Mouse (Mus musculus): ENCODE data around the gene Thtpa. TPM values are rescaled to one million over a fixed set of nuclear protein-coding genes. Genes with fewer than 3 reads are reported as not detected.

Thtpa gene
- 2.6 and 2.8 TPM in 2 replicates for polyA plus RNA-seq (2012; rRNA removed)

GRCm38 (mm10) chr14:55094704-55095231, at the start of gene Thtpa:
Thtpa (plus strand) TSS chr14:55094784.

GRCm38 (mm10) chr14:55092011-55092577, 2.5 kb upstream of the Thtpa start, which contains the start of gene Zfhx2:
Zfhx2 (minus strand) TSS chr14:55092324.

GRCm38 (mm10) chr14:55105836-55106809, 11.5 kb downstream of the Thtpa start, which contains the start of gene Ap1g2:
Ap1g2 (minus strand) TSS chr14:55106593.

GRCm38 (mm10) chr14:55116425-55117200, 22.0 kb downstream of the Thtpa start, which contains the start of gene Jph4:
Jph4 (minus strand) TSS chr14:55116935.

Other genes with a start within 250 kb of the Thtpa start
- gene Homez, start 223.8 kb upstream of the Thtpa start, polyA plus RNA-seq (2012; rRNA removed), result 1.6 and 1.7 TPM in 2 replicates
- 7.0 and 8.5 TPM in 2 replicates for gene Ppp1r3e, start 217.2 kb upstream of the Thtpa start, polyA plus RNA-seq (2012; rRNA removed)
- 21.4 and 24.2 TPM in 2 replicates for gene Bcl2l2, start 211.4 kb upstream of the Thtpa start, polyA plus RNA-seq (2012; rRNA removed)
- 11.1 and 13.1 TPM in 2 replicates for gene Gm20521, start 211.3 kb upstream of the Thtpa start, polyA plus RNA-seq (2012; rRNA removed)
- 19.9 and 24.8 TPM in 2 replicates for gene Pabpn1, start 202.3 kb upstream of the Thtpa start, polyA plus RNA-seq (2012; rRNA removed)
- 30.5 and 37.7 TPM in 2 replicates for gene Slc22a17, start 181.7 kb upstream of the Thtpa start, polyA plus RNA-seq (2012; rRNA removed)
- gene Efs, start 168.7 kb upstream of the Thtpa start, polyA plus RNA-seq (2012; rRNA removed), result 13.5 and 18.0 TPM in 2 replicates
- gene Il25, start 162.1 kb upstream of the Thtpa start, polyA plus RNA-seq (2012; rRNA removed), result 0.16 and 0.51 TPM in 2 replicates
- 1.7 and 3.0 TPM in 2 replicates for gene Cmtm5, start 158.5 kb upstream of the Thtpa start, polyA plus RNA-seq (2012; rRNA removed)
- gene Myh6, start 127.9 kb upstream of the Thtpa start, polyA plus RNA-seq (2012; rRNA removed), result 0.01 and 0.04 TPM in 2 replicates
- gene Gm17428, start 117.9 kb upstream of the Thtpa start, polyA plus RNA-seq (2012; rRNA removed), result not detected in 2 replicates
- 0.06 and 0.08 TPM in 2 replicates for gene Myh7, start 100.2 kb upstream of the Thtpa start, polyA plus RNA-seq (2012; rRNA removed)
- 2.0 TPM in 2 replicates for gene Ngdn, start 79.3 kb upstream of the Thtpa start, polyA plus RNA-seq (2012; rRNA removed)
- gene Zfhx2, start 2.5 kb upstream of the Thtpa start, polyA plus RNA-seq (2012; rRNA removed), result 1.5 and 1.9 TPM in 2 replicates
- gene Ap1g2, start 11.8 kb downstream of the Thtpa start, polyA plus RNA-seq (2012; rRNA removed), result 19.1 and 23.4 TPM in 2 replicates
- 1.7 TPM in 2 replicates for gene Jph4, start 22.2 kb downstream of the Thtpa start, polyA plus RNA-seq (2012; rRNA removed)
- gene Dhrs2, start 127.2 kb downstream of the Thtpa start, polyA plus RNA-seq (2012; rRNA removed), result 0.10 TPM in 1 of 2 replicates, not detected in the other